Mouse (Mus musculus) lung, postnatal 25 days (tissue): ENCODE results near the gene Gatc.
"Not testable (repeated sequence)": the region's sequence is repeated elsewhere in the genome, so short reads cannot be mapped to it uniquely, and the experiment has no call there.

Experiments
- DNase-seq: peaks from one replicate; pipeline ENCODE4 v3.0.0; 2022; ENCODE audit warnings: low spot score

Gene Gatc

DNA sequence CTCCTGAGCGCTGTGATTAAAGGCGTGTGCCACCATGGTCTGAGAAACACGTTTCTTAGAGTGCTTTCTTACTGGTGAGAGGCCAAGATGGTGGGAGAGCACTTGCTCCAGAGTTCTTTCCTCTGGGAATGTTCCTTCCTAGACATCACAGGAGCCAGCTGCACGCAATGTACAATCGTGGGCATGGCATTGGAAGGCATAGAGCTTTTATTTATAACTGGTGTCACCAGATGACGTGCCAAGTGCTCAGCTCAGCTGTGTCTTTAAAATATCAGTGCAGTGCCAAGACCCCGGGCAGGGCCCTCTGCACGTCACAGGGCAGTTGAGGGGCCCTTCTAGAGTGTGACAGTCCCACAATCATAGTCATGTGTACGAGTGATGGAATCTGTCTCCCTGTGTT, 10.0 kb downstream of the Gatc start:
- DNase-seq, result no peak

DNA sequence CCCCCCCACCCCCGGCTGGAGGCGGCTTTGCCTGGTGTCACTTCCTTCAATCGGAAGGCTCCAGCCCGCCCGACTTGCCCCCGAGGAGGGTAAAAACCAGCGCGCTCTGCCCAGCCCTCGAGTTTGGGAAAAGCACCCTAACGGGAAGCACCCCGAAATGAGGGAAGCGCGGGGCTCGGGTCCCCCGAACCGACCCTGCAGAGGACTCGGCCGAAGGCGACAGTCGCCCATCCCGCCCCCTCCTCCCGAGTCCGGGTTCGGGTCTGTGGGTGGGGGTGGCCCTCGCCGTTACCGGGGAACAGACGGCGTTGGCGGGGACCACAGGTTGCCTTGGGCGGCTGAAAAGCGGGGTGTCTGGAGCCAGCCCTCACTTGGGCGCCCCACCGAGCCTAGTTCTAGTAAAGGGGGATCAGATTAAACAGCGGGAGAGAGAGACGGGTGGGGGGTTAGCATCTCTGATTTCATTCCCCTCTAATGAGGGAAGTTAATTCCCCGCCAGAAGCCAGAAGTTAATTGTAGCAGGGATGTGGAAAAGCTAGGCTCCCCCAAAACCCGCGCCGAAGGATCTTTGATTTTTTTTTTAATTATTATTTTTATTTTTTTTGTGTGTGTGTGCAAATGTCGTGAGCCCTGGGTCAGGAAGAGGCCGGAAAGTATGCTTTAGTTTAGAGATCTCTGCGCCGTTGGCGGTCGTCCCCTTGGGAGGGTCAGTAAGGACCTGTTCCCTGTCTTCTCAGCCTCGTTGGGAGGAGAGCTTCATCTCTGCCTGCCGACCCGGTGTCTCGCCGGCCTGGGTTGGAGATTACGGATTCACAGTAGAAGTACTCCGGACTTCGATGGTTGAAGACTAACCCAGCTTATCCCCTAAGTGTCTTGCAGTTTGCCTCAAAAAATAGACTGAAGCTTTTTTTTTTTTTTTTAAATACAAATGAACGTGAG, 13.1 kb downstream of the Gatc start:
- DNase-seq, result no peak

DNA sequence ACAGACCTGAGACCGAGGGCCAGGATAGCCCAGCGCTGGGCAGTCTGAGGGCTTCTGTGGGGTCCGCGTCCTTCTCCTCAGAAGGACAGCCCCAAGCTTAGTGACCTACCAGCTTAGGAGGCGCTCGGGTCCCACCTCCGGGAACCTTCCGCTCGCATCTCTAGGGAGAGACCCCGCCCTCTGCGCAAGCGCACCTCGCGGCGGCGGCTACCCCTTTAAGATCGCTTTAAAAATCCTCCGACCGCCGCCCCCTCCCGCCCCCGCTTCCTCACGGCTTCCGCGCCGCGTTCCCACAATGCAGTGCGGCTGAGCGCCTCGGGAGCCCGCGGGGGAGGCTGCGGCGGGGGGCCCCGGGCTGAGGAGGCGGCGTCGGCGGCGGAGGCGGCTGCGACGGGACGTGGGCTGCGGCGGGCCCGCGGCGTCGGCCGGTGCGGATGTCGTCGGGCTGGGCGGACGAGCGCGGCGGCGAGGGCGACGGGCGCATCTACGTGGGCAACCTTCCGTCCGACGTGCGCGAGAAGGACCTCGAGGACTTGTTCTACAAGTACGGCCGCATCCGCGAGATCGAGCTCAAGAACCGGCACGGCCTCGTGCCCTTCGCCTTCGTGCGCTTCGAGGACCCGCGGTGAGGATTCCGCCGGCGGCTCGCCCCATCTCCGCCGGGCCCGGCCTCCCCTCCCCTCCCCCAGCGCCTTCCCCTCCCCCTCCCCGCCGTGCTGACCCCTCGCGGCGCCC, 13.9 kb downstream of the Gatc start, which contains the start of gene Srsf9:
Srsf9 (plus strand) TSS at position 303 of the 735 bp plus-strand sequence.
- peak; percentile 95 for DNase-seq

DNA sequence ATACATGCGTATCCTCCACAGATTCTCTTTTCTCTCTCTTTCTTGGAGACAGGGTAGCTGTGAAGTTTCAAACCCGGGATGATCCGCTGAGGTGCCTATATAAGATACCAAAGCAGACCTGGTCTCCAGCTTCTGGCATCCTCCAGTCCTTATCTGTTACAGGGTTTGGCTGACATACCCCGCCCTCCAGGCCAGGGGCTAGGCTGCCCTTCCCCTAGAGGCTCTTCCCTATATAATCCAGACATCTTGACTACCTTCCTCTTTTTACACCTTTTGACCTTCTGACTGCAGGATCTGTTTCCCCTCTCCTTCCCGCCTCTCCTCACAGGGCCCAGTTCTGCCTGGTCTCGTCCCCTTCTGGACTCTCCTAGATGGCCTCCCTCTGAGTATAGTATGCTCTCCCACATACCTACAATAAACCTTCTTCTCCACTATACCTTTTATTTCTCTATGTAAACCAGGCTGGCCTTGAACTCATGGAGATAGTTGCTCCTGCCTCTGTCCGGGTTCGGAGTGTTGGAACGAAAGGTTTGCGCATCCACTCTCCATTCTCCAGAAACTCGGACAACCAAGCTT, 14.6 kb downstream of the Gatc start:
- DNase-seq, result no peak

DNA sequence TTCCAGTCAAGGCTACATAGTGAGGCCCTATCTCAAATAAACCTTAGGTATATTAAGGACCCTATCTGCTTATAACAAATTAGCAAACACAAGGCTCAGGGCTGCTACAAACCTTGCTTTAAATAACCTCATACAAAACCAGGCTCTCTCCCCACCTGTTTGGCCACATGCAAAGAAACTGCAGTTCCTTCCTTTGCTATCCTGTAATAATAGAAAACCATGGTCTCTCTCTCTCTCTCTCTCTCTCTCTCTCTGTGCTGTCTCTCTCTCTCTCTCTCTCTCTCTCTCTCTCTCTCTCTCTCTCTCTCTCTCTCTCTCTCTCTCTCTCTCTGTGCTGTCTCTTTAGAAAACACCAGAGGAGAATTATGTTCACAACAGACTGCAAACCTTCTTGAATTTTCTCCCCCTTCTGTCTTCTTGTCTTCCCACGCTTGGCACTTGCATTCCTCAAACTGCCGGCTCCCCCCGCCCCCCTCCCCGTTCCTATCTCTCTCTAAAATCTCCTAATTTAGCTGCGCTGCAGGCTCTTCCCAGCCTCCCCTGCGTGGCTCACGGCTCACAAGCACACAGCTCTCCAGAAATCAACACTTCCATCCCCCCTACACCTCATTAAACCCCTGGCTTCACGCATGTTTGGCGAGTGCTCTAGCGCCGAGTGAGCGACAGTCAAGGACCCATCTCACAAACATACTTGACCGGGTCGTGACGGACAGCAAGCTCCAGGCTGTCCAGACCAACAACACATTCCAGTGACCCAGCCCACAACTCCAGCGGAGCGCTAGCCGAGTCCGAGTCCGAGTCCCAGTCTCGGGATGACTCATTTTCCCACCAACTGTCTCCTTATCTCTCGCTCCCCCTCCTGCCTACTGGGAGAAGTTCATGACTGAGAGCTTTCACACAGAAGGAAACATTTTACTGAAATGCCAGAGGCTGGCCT, 21.7 kb downstream of the Gatc start:
- peak; percentile 83 for DNase-seq

DNA sequence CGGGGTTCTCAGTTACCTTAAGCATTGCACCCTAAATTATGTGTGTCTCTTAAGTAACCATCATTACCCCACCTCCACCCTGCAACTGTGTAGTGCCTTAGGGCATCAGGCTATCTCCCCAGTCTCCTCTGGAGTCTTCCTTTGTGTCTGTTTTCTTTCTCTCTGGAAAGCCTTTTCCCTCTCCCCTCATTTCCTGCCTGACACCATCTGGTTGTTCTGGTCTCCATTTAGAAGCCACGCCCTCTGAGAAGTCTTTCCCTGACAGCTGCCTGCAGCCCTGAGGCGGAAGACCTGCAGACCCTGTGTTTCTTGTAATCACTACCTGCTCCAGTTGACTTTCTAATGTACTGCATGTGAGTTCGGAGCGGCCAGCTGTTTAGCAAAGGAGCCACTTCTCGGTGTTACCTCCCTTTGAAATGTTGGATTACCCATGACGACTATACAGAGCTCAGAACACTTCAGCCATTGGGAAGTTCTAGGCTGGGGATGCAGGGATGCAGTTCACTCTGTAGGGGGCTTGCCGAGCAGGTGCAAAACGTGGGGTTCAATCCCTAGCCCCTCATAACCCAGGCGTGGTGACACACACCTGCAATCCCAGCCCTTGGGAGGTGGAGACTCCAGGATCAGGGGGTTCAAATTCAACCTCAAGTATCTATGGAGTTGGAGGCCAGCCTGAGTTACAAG, 23.2 kb downstream of the Gatc start:
- no peak for DNase-seq

DNA sequence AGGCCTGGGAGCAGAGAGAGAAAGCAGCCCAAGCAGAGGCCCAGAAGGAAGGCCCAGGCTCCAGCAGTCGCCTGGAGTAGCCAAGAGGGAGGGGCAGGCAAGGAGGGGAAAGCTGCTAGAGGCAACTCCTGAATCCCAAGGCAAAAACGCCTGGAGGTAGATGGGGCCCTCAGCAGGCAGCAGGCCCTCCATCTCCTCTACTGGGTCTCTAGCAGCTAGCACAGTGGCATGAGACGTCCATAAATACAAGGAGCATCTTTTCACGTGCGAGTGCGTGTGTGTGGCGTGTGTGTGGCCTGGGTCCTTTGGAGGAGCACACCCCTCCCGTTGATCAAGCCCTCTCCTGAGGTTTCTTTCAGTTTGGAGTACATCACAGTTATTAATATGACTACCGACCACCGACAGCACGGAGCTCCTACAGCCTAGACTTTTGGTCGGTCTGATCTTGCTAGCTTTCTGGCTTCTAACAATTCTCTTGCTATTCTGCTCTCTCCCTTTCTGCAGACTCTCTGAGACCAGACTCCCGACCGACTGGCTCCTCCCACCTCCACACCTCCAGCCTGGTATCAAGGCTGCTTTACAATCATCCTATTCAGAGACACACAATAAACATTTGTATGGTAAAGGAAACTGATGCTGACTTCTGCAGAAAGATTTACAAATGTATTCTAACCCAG, 23.9 kb downstream of the Gatc start:
- no peak for DNase-seq

DNA sequence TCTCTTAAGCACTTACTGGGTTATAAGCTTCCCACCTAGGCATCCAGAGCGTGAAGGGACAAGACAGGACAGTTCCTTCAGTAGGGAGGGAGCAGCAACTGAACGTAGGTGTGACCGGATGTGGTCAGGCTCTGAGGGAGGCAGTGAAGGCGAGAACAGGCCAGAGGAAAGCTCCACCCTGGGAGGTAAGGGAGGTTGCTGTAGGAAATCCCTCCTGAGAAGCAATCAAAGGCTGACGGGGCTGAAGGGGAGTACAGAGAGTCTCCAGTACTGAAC, 27.4 kb downstream of the Gatc start:
- no peak for DNase-seq

DNA sequence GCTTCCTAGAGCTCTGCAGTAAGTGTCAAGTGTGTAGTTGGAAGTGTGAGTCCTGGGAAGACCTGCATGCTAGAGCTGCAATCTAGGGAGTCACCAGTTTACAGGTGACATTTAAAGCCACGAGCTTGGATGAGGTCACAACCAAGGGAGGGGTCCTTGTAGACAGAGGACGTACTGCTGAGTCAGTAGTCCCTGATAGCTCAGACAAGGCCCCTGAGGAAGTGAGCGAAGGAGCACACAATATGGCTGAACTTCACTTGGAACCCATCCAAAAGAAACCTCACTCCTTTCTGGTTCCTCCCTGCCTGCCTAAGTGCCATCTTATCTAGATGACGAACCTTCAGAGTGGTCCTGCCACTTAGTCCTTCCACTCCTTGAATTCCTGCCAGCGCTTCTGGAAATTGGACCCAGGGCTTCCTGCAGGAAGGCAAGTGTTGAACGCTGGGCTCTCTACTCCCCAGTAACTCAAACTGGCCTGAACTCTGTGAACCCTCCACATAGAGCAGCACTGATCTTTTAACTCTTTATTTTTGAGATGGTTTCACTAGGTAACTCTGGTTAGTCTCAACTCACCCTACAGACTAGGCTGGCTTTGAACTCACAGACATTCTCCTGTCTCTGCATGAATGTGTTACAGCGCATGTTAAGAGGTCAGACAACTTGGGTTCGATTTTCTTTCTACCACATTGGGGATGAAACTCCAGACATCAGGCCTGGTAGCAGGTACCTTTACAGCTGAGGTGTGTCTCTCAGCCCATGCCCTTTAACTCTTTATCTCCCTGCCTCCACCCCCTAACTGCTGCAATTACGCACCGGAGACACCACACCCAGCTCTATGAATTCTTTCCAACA, 27.9 kb downstream of the Gatc start:
- no peak for DNase-seq

DNA sequence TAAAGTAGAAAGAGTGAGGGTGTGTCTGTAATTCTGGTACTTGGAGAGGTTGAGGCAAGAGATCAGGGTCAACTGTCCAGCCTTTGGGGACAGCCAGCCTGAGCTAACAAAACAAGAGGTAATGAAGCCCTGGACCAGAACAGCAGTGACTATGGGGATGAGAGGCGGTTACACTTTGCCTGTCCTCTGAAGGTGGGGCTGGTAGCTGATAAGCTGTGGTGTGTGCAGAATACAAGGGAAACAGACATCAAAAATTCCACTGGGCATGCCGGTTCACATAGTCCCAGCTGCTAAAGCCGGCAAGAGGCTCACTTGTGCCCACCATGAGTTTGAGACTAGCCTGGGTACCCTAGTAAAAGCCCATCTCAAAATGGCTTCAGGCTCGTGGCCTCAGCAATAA, 28.6 kb downstream of the Gatc start:
- no peak for DNase-seq

DNA sequence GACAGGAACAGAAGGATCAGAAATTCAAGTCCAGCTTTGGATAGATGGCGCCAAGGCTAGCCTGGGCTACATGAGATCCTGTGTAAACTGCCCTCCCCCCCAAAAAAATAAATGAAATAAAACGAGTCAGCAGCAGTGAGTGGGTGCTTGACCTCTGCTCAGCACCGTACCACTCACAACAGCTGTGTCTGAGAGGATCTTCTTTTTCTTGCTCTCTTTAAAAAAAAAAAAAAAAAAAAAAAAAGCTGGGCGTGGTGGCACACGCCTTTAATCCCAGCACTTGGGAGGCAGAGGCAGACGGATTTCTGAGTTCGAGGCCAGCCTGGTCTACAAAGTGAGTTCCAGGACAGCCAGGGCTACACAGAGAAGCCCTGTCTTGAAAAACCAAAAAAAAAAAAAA, 38.8 kb downstream of the Gatc start:
- not testable (repeated sequence) for DNase-seq

DNA sequence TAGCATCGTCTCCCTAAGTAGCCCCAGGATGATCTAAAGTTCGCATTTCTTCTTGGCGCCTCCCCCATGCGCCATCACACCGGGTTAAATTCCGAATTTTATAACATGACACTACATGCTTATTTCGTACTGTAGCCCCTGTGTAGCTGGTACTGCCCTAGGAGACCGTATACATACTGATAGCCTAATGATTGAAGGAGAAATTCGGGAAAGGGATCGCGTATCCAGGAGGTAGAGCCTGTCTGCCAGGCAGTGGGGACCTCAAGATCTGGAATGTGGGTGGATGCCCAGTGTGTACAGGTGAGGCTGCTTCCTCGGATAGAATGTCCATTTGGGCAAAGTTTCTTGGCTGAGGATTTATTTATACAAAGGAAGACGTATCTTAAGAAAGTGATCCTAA, 39.4 kb downstream of the Gatc start:
- no peak for DNase-seq

DNA sequence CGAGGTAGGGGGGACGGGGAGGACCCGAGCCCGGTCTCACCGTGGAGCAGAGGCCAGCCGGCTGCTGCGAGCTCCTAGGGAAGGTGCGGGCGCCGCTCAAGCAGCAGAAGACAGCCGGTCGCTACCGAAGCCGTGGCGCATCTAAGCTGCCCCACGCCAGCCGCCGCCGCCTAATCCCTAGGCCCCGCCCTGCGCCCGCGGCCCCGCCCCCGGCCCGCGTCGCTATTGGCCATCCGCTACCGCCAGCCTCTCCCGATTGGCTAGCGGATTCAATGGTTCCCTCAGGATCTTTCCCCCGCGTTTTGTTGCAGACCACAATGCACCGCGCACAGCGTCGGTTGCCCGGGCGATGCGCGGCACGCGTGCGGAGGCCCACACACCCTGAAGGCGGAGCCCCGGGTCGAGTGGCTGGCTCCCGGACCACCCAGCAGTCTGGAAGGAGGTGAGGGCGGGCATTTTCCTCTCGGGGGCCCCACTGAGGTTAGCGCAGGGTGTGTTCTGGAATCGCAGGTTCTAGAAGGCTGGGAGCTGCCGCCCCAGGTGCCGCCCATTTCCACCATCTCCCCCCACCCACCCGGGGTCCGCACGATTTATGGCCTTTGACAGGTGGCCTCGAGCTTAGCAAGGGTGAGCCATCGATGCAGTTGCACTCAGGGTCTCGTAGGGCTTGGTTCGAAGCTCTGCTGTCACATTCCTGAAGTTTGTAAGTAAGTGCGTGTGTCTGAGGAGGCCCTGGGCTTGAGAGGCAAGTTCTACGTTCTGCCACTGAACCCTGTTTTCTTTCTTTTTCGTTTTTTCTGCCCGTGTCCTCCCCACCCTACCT, 40.0 kb downstream of the Gatc start, which contains the start of gene Dynll1:
Dynll1 (minus strand) TSS at position 208 of the 823 bp plus-strand sequence.
- DNase-seq, result peak; percentile 99

DNA sequence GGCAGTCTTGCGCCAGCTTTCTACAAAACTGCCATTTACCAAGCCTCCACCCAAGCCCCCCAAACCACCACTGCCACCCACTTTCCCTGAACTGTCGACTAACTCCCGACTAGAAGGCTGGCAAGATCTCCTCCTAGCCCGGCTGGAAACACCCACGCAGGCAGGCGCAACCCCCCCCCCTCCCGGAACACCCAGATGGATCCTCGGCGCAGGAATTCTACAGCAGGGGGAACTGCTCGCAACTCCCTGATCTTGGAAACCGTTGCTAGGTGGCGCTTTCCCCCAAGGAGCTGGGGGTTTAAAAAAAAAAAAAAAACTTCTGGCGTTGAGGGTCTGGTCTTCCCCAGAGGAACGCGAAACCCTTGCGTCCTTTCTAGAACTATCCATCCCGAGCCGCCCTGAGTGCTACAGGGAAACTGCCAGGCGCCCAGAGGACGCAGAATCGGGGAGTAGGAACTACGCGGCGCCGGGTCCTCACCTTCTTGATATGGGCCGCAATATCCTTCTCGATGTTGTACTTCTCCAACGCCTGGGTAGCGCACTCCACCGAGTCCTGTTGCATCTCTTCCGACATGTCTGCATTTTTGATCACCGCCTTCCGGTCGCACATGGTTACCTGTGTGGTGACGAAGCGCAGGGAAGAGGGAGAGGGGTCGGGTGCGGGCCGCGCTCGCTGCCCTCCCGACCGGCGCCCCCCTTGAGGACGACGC, 40.8 kb downstream of the Gatc start:
- peak; percentile 60 for DNase-seq

DNA sequence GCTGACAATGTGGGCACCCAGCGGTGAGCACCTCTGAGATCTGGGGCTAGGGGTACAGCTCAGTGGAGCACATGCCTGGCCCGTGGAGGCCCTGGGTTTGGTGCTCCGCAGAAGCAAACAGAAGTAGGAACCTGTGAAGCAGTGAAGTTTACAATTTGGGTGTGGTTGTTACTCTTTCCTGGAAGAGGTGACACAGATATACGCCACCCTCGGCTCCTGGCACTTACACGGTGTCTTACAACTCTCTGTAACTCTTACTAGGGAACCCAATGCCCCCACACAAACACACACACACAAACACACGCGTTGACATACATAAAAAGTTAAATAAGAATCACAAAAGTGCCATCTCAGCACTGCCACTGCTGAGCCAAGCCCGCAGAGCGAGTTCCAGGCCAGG, 44.6 kb downstream of the Gatc start:
- DNase-seq, result no peak

DNA sequence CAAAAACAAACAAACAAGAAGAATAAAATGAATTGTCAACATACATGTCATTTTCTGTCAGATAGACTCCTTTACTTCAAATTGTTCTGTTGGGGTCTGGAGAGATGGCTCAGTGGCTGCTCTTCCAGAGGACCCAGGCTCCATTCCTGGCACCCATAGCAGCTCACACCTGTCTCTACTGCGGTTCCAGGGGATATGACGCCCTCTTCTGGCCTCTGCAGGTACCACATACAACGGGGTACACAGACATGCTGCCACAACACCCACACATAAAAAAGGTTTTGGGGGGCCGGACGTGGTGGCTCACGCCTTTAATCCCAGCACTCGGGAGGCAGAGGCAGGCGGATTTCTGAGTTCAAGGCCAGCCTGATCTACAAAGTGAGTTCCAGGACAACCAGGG, 46.8 kb downstream of the Gatc start:
- no peak for DNase-seq

DNA sequence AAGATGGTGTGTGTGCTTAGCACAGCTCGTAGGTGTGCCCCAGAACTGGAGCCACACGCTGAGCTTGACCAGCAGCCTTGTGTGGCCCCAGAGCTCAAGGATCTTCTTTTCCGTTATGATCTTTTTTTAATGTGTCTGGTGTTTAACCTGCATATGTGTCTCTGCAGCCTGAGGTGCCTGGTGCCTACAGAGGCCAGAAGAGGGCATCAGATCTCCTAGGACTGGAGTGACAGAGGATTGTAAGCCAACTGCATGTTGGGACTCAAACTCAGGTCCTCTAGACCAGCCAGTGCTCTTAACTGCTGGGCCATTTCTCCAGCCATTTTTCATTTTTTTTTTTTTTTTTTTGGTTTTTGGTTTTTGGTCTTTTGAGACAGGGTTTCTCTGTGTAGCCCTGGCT, 56.2 kb downstream of the Gatc start:
- DNase-seq, result no peak
